Mouse (Mus musculus) urinary bladder, adult 18-20 months (tissue): ENCODE results near the gene Stpg2.

Source experiments
- DNase-seq, 2 experiments: peaks; one replicate each; pipeline ENCODE4 v3.0.0; 2022; ENCODE audit warnings: low spot score in 2 of 2, mixed read lengths in 2 of 2

Gene Stpg2

GRCm38 (mm10) chr3:139733156-139733555 is 527.7 kb downstream of the Stpg2 start:
- no peak for DNase-seq

GRCm38 (mm10) chr3:139739388-139739787 is 533.9 kb downstream of the Stpg2 start:
- no peak for DNase-seq
